Mouse (Mus musculus) megakaryocyte, embryonic 14.5 days (primary cell): ENCODE data around the gene Cisd3.

Experiments
- FLI1 ChIP-seq: IDR thresholded peaks from 2 replicates; pipeline ENCODE4 v1.6.1; 2012; ENCODE audit warnings: low read length, inconsistent platforms, mixed read lengths
- GATA1 ChIP-seq: IDR thresholded peaks from 3 replicates; pipeline ENCODE4 v1.6.1; 2012; ENCODE audit warnings: mixed read lengths, low read length, inconsistent platforms, borderline replicate concordance

GRCm38 (mm10) chr11:97696669-97697068, 11.0 kb downstream of the Cisd3 start:
- TF ChIP-seq FLI1 (no peak), GATA1 (no peak)
